Mouse (Mus musculus) ES-E14 (cell line): ENCODE data around the gene Ccdc110.

Experiments used
- CHD2 ChIP-seq: IDR thresholded peaks from 2 replicates; pipeline ENCODE4 v1.6.1; 2014; ENCODE audit warnings: mild to moderate bottlenecking, low read depth, low read length, inconsistent platforms
- ZC3H11A ChIP-seq: IDR thresholded peaks from 2 replicates; pipeline ENCODE4 v1.6.1; 2012; ENCODE audit warnings: low read depth, mild to moderate bottlenecking, inconsistent platforms, low read length, borderline replicate concordance
- ZNF384 ChIP-seq: IDR thresholded peaks from 2 replicates; pipeline ENCODE4 v1.6.1; 2012; ENCODE audit warnings: low read depth, low read length, inconsistent platforms

DNA sequence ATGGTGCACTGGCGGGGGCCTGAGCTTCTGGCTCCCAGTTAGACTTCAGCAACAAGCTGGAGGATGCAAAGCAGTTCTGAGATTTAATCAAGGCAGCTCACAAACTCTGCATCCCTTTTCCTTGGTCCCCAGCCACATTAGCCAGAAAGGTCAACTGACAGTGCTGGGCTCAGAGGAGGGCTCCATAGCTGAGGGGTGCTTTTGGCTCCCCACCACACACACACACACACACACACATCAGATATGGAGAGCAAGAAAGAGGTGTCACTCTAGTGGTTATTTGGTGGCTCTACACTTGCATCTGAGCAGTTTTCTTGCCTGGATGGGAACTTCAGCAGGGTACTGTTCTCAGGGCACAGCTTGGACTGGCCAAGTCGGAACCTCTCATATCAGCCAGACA is 48.6 kb upstream of the Ccdc110 start:
- TF ChIP-seq CHD2 (no peak), ZC3H11A (no peak), ZNF384 (no peak)
